Mouse (Mus musculus) adrenal gland, postnatal 36 days (tissue): ENCODE measurements around the gene Gm5622. TPM values are rescaled to one million over a fixed set of nuclear protein-coding genes. Genes with fewer than 3 reads are reported as not detected.
"Not testable (repeated sequence)": the region's sequence is repeated elsewhere in the genome, so short reads cannot be mapped to it uniquely, and the experiment has no call there.

Experiments
- DNase-seq, 2 experiments: peaks; one replicate each; pipeline ENCODE4 v3.0.0; 2021; ENCODE audit warnings: mixed read lengths in 1 of 2
- long read RNA-seq, 2 experiments: library from polyadenylated mRNA; stranded (forward); transcript quantifications; one replicate each; pipeline ENCODE4 v2.0.0; 2021; ENCODE audit warnings: borderline sequencing depth in 2 of 2
- total RNA-seq, 2 experiments: library from RNA; stranded (reverse); gene quantifications; 2 replicates each; pipeline ENCODE4 v1.2.3; 2021

The Gm5622 gene
- total RNA-seq, result not detected
- long read RNA-seq, experiment 1, result 0 reads
- long read RNA-seq, experiment 2, result 0 reads

- no peak for DNase-seq
These were observed at the start of gene Gm5622 for GRCm38 (mm10) chr14:51552490-51552889. Gene Gm5622 (plus strand): TSS chr14:51552790.

- DNase-seq, result no peak
These were observed 45.2 kb upstream of the Gm5622 start for GRCm38 (mm10) chr14:51507416-51507815.

GRCm38 (mm10) chr14:51573963-51574362 is 21.4 kb downstream of the Gm5622 start, which contains the start of gene Gm17175:
Gene Gm17175 (minus strand): TSS chr14:51574063.
- DNase-seq, result not testable (repeated sequence)

GRCm38 (mm10) chr14:51592039-51592438 is 39.4 kb downstream of the Gm5622 start, which contains the start of gene Gm17174:
Gene Gm17174 (minus strand): TSS chr14:51592139.
- DNase-seq, result not testable (repeated sequence)

GRCm38 (mm10) chr14:51611210-51611609 is 58.6 kb downstream of the Gm5622 start, which contains the start of gene Gm17078:
Gene Gm17078 (minus strand): TSS chr14:51611310.
- no peak for DNase-seq

GRCm38 (mm10) chr14:51632426-51632825 is 79.8 kb downstream of the Gm5622 start:
- not testable (repeated sequence) for DNase-seq

GRCm38 (mm10) chr14:51635566-51635965 is 83.0 kb downstream of the Gm5622 start, which contains the start of gene Gm4181:
Gene Gm4181 (minus strand): TSS chr14:51635666.
- DNase-seq, result not testable (repeated sequence)

- DNase-seq, result no peak
These were observed 124.7 kb downstream of the Gm5622 start for GRCm38 (mm10) chr14:51677269-51677668.

- not testable (repeated sequence) for DNase-seq
These were observed 142.8 kb downstream of the Gm5622 start, which contains the start of gene Gm17079 for GRCm38 (mm10) chr14:51695368-51695767. Gene Gm17079 (minus strand): TSS chr14:51695468.

Other genes starting within 250 kb of the Gm5622 start
- not detected for gene Gm7247, start 191.0 kb upstream of the Gm5622 start, total RNA-seq
- gene Vmn2r88, start 142.0 kb upstream of the Gm5622 start, total RNA-seq, result not detected
- gene Vmn2r89, start 100.9 kb upstream of the Gm5622 start, total RNA-seq, result not detected
- not detected for gene Gm17175, start 21.3 kb downstream of the Gm5622 start, total RNA-seq
- not detected for gene Gm17174, start 39.3 kb downstream of the Gm5622 start, total RNA-seq
- gene Gm17078, start 58.5 kb downstream of the Gm5622 start, total RNA-seq, result not detected
- not detected for gene Gm4181, start 82.9 kb downstream of the Gm5622 start, total RNA-seq
- gene Gm17079, start 142.7 kb downstream of the Gm5622 start, total RNA-seq, result not detected
- not detected for gene Gm5800, start 164.4 kb downstream of the Gm5622 start, total RNA-seq
- under 1 TPM in 1 of 2 experiments, not detected in 1; 0.46 TPM for gene Ang4, start 220.8 kb downstream of the Gm5622 start, total RNA-seq
- not detected for gene AY358078, start 247.3 kb downstream of the Gm5622 start, total RNA-seq